Mouse (Mus musculus): ENCODE data around the gene Zfp42.

DNA sequence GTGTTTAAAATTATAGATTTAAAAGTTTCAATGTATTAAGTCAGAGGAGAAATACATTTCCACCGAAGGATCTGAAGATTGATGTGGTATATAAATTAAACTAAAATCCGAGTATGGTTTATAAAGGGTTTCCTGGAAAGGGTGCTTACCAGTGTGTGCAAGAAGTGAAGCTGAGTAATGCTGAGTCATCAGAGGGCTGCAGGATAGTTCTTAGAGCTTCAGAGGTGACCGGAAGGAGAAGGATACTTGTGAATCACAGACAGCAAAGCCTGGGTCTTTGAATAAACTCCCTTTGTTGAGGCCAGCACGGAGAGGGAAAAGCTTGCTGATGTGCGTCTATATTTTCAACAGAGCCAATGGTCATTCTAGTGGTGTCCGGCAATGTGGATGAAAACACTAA is 45.8 kb downstream of the Zfp42 start:
- TF ChIP-seq CTCF (IDR thresholded peaks at IDR 0.05) = no peak
- TF ChIP-seq EP300 (IDR thresholded peaks at IDR 0.05) = no peak
